Mouse (Mus musculus) limb, embryonic 11.5 days (tissue): ENCODE data around the gene Epb41l2. TPM values are rescaled to one million over a fixed set of nuclear protein-coding genes. Genes with fewer than 3 reads are reported as not detected.
A peak's percentile ranks its signal among the peaks of the same experiment; 100 is the strongest.

Experiments used
- ATAC-seq: fragments of 200-750 bp; cut with Nextera tagmentation; 2 replicates; pipeline ENCODE4 v1.8.0; 2017; ENCODE audit warnings: low read depth; ENCODE audit not compliant: insufficient number of reproducible peaks, low FRiP score, low TSS enrichment
- DNase-seq: peaks from one replicate; pipeline ENCODE4 v3.0.0-alpha.2; 2015; ENCODE audit warnings: low spot score
- H3K27ac ChIP-seq: fragments of 300-500 bp; sonication (generic); replicated peaks from 2 replicates; pipeline ENCODE4 v1.5.1; 2014; ENCODE audit warnings: low read depth, mild to moderate bottlenecking, low read length
- H3K27me3 ChIP-seq: fragments of 300-500 bp; sonication (generic); 2 replicates; pipeline ENCODE4 v1.6.1; 2014; ENCODE audit warnings: mild to moderate bottlenecking, low read length, mixed read lengths; ENCODE audit not compliant: control insufficient read depth, insufficient read depth
- H3K36me3 ChIP-seq: fragments of 300-500 bp; sonication (generic); 2 replicates; pipeline ENCODE4 v1.6.1; 2014; ENCODE audit warnings: mild to moderate bottlenecking, low read length, moderate library complexity, mixed read lengths; ENCODE audit not compliant: control insufficient read depth, insufficient read depth
- H3K4me1 ChIP-seq: fragments of 300-500 bp; sonication (generic); 2 replicates; pipeline ENCODE4 v1.6.1; 2014; ENCODE audit warnings: low read length, mixed read lengths; ENCODE audit not compliant: control insufficient read depth, insufficient read depth
- H3K4me2 ChIP-seq: fragments of 300-500 bp; sonication (generic); 2 replicates; pipeline ENCODE4 v1.6.1; 2014; ENCODE audit warnings: low read depth, mild to moderate bottlenecking, moderate library complexity; ENCODE audit not compliant: severe bottlenecking
- H3K4me3 ChIP-seq: fragments of 300-500 bp; sonication (generic); 2 replicates; pipeline ENCODE4 v1.5.1; 2014; ENCODE audit warnings: low read depth, low read length
- H3K9ac ChIP-seq: fragments of 300-500 bp; sonication (generic); 2 replicates; pipeline ENCODE4 v1.6.1; 2014; ENCODE audit warnings: mild to moderate bottlenecking, low read length
- H3K9me3 ChIP-seq: fragments of 300-500 bp; sonication (generic); 2 replicates; pipeline ENCODE4 v1.6.1; 2016; ENCODE audit warnings: low read length; ENCODE audit not compliant: control insufficient read depth
- WGBS: fragments of 180-500 bp; shearing (Covaris S2); extraction: QIAGEN DNeasy Blood & Tissue Kit; methylation state at CpG from one replicate; pipeline ENCODE4 v1.1.7; 2014; 5-methylcytosine and 5-hydroxymethylcytosine counted together
- polyA plus RNA-seq: library from polyadenylated mRNA; unstranded; fragments of >200 nt; fragmentation: Nextera tagmentation; extraction: Ambion mirVana; gene quantifications from 2 replicates; pipeline ENCODE4 v1.2.1, GENCODE M21; 2014

Gene Epb41l2
- polyA plus RNA-seq = 91.6 and 97.2 TPM in 2 replicates

DNA sequence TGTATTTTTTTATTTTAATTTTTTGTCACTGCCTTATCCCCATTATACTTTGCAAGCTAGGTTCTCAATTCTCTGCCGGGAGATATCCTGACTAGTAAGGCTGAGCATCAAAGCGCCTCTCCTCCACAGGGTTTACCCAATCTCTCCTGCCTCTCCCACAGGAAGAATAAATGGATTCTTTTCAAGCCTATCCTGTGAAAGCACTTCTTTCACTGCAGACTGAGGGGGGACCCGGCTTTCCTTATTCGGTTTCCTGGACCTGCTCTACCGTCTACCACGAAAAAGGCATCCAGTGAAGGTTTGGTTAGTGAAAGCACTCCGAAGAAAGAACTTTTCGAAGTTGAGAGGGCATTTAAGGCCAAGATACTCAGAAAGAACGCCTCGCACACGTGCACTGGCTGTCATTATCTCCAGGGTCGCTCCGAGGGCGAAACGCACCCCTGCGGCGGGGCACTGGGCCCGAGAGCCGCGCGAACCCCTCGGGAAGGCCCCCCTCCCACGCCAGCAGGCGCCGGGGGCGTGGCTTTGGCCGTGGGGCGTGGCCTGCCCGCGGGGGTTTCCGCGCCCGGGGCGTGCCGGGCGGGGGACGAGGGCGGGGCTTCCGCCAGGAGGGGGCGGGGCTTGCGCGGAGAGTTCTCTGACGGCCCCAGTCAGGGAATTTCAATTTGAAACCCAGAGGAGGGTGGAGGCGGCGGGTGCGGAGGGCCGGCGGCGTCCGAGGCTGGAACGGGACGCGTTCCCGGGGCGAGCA is at the start of gene Epb41l2:
Epb41l2 (plus strand) TSS at position 591 of the 751 bp plus-strand sequence.
- peaks cover 16% of the 10 kb centered on the region for H3K4me1 ChIP-seq
- ATAC-seq = peak; percentile 91
- peak within 1 kb of the TSS; percentile 89 for H3K27ac ChIP-seq
- DNase-seq = peak; percentile 96
- peak within 1 kb of the TSS; percentile 86 for H3K4me3 ChIP-seq
- peak within 1 kb of the TSS; percentile 92 for H3K9ac ChIP-seq
- H3K9me3 ChIP-seq = no peaks in the 10 kb centered on the region
- H3K27me3 ChIP-seq = no peaks in the 10 kb centered on the region
- H3K4me2 ChIP-seq = peak within 1 kb of the TSS; percentile 73
- no peaks in the 10 kb centered on the region for H3K36me3 ChIP-seq
- under 1% methylated on average over 53 of the region's 55 CpGs for WGBS

DNA sequence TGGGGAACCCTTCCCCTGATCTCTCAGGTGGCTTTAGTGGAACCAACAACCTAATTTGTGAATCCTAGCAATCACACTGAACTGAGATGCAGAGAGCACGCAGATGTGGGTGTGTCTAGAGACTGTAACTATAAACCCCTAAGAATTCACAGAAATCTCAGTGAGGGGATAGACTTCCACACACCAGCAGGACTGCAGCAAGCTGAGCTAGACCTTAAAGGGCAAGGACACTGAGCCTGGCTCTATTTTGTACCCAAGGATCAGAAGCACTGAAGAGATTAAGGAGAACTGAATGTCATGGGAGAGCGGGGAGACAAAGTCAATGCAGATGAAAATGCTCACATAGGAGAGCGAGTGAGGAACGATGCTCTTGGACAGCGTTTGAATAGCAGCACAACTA is 49.6 kb upstream of the Epb41l2 start:
- Histone ChIP-seq H3K27me3 (no peaks in the 10 kb centered on the region), H3K9me3 (no peaks in the 10 kb centered on the region), H3K9ac (no peak overlapping the region), H3K4me3 (no peak overlapping the region), H3K27ac (no peak overlapping the region), H3K4me2 (no peak overlapping the region), H3K4me1 (0 out of 2 replicates have a peak, but pooled peaks cover 3% of the 10 kb centered on the region), H3K36me3 (no peaks in the 10 kb centered on the region)
- DNase-seq (no peak), ATAC-seq (no peak)
- WGBS = 89% methylated on average over 5 of the region's 5 CpGs

DNA sequence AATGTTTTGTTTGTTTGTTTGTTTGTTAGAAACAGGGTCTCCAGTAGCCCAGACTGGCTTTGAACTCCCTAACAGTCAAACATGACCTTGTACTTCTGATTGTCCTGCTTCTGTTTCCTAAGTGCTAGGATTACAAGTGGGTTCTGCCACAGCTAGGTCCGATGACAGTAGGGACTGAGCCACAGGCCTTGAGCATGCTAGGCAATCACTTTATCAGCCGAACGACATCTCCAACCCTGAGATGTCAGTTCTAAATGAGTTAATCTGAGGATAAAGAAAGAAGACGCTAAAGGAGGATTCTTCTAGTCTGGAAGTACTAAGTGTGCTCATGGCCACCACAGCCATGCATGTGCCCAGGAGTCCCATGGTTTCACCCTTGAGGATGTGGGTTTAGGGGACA is 48.9 kb upstream of the Epb41l2 start:
- no peak for ATAC-seq
- Histone ChIP-seq H3K9ac (no peak overlapping the region), H3K4me3 (no peak overlapping the region), H3K27me3 (no peaks in the 10 kb centered on the region), H3K27ac (no peak overlapping the region), H3K4me1 (0 out of 2 replicates have a peak, but pooled peaks cover 3% of the 10 kb centered on the region), H3K36me3 (no peaks in the 10 kb centered on the region), H3K4me2 (no peak overlapping the region), H3K9me3 (no peaks in the 10 kb centered on the region)
- no peak for DNase-seq
- WGBS = 87% methylated on average over 4 of the region's 4 CpGs

DNA sequence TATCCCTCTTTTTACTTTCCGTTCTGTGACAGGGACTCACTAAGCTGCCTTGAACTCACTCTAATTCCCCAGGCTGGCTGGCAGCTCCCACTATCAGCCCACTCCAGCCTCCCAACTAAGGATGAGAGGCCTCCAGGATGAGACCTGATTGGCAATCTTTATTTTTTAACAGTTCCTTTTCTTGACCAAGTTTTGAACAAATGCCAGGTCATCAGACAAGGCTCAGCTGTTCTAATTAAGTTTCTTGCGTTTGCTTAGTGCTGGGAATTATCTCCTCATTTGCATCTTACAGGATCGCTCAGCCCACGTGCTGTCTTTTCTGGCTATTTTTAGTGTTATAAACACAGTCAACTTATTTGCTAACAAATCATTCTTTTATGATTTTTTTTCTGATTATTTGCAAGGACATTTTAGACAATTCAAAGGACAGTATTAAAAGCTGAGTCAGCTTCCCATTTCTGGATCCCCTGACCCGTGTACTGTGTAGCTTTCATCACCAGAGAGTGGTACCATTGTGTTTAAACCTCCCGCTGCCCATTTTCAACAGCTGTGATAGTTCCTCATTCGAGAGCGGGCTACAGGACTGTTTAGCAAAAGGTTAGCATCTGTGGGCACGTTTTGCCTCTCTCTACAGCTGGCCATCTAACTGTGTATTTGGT is 47.9 kb upstream of the Epb41l2 start:
- Histone ChIP-seq H3K4me2 (no peak overlapping the region), H3K36me3 (no peaks in the 10 kb centered on the region), H3K27me3 (no peaks in the 10 kb centered on the region), H3K4me1 (0 out of 2 replicates have a peak, but pooled peaks cover 3% of the 10 kb centered on the region), H3K27ac (no peak overlapping the region), H3K4me3 (no peak overlapping the region), H3K9ac (no peak overlapping the region), H3K9me3 (no peaks in the 10 kb centered on the region)
- 78% methylated on average over 9 of the region's 9 CpGs for WGBS
- ATAC-seq = no peak
- DNase-seq = no peak

DNA sequence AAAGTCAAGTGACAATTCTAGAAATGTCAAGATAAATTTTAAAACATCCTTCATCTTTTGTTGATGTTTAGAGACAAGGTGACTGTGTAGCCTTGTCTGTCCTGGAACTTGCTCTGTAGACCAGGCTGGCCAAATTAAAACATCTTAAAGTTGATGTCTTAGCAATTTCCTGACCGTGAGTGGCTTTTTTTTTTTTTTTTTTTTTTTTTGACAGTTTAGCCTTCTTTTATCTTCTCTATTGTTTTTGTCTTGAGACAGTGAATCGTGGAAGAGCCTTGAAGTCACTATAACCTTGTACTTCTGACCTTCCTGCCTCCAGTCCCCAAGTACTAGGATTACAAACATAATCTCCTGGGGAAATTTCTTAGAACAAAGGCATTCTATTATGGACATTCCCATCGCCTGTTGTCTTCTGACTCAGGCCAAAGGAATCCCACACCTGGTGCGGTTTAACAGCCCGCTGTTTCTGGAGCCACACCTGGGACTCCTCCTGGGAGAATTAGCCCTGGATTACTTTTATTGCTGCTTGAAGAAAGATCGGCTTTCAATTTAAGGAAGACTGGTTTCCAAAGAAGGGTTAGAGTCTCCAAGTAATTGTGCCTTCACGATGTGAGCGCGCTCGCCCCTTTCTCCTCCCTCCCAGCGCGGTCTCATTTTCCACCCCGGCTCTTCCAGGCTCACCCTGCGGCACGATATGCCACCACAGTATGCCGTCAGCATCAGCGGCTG is 45.6 kb upstream of the Epb41l2 start:
- ATAC-seq = peak; percentile 67; the same call in 1 of the 2 replicates
- DNase-seq = peak; percentile 68
- H3K36me3 ChIP-seq = no peaks in the 10 kb centered on the region
- H3K27ac ChIP-seq = no peak overlapping the region
- 0 out of 2 replicates have a peak, but pooled peaks cover 3% of the 10 kb centered on the region for H3K4me1 ChIP-seq
- 3% methylated on average over 17 of the region's 17 CpGs for WGBS
- no peak overlapping the region for H3K9ac ChIP-seq
- H3K27me3 ChIP-seq = no peaks in the 10 kb centered on the region
- H3K4me2 ChIP-seq = peak overlapping the region; percentile 31
- H3K9me3 ChIP-seq = no peaks in the 10 kb centered on the region
- H3K4me3 ChIP-seq = no peak overlapping the region

DNA sequence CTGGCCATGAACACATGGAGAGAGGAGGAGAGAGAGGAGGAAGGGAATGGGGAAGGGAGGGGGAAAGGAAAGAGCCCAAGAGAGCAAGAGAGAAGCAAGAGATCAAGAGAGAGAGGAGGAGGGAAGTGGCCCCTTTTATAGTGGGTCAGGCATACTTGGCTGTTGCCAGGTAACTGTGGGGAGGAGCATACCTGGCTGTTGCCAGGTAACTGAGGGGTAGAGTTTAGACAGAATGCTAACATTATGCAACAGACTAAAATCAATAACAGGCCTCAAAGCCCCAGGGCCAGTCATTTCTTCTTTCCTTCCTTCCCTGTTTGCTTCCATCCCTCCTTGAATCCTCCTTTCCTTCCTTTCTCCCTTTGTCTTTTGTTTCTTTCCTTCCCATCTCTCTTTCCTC is 41.9 kb upstream of the Epb41l2 start:
- DNase-seq (no peak), ATAC-seq (no peak)
- Histone ChIP-seq H3K9ac (no peak overlapping the region), H3K4me1 (0 out of 2 replicates have a peak, but pooled peaks cover 3% of the 10 kb centered on the region), H3K4me2 (no peak overlapping the region), H3K4me3 (no peak overlapping the region), H3K36me3 (no peaks in the 10 kb centered on the region), H3K9me3 (no peaks in the 10 kb centered on the region), H3K27me3 (no peaks in the 10 kb centered on the region), H3K27ac (no peak overlapping the region)

DNA sequence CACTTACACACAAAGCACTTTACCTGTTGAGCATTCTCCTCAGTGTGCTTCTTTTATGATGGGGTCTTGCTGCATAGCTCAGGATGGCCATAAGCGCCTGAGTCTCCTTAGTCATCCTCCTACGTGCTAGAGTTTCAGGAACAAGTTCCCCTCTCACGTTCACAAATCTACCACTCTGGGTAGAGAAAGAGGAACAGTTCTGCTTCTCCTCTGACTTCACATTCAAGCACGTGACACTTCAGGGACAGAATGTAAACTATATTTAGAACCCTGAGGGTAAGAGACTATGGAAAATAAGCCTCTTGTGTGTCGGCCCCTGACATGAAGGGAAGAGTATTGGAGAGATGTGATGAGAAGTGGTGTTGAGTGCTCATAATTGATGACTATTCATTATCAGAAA is 41.2 kb upstream of the Epb41l2 start:
- DNase-seq (no peak), ATAC-seq (no peak)
- no peak overlapping the region for H3K4me2 ChIP-seq
- no peak overlapping the region for H3K4me3 ChIP-seq
- 0 out of 2 replicates have a peak, but pooled peaks cover 3% of the 10 kb centered on the region for H3K4me1 ChIP-seq
- H3K9ac ChIP-seq = no peak overlapping the region
- H3K9me3 ChIP-seq = no peaks in the 10 kb centered on the region
- no peaks in the 10 kb centered on the region for H3K27me3 ChIP-seq
- 83% methylated on average over 5 of the region's 5 CpGs for WGBS
- no peaks in the 10 kb centered on the region for H3K36me3 ChIP-seq
- H3K27ac ChIP-seq = no peak overlapping the region

DNA sequence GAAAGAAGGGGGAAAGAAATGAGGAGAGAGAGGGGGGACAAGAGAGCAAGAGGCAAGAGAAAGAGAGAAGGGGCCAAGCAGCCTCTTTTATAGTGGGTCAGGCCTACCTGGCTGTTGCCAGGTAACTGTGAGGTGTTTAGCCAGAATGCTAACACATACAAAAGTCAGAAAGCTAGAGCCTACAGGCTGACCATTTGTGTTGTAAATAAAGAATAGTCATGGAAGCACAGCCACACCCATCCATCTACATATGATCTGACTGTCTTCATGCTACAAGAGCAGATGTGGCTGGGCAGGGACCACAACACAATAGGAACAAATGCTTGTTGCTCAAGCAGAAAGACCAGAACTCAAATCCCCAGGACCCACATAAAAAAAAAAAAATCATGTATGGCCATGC is 40.1 kb upstream of the Epb41l2 start:
- Histone ChIP-seq H3K9ac (no peak overlapping the region), H3K4me3 (no peak overlapping the region), H3K27me3 (no peaks in the 10 kb centered on the region), H3K4me1 (0 out of 2 replicates have a peak, but pooled peaks cover 3% of the 10 kb centered on the region), H3K9me3 (no peaks in the 10 kb centered on the region), H3K36me3 (no peaks in the 10 kb centered on the region), H3K27ac (no peak overlapping the region), H3K4me2 (no peak overlapping the region)
- no peak for DNase-seq
- no peak for ATAC-seq
